Mouse (Mus musculus): Measurements from ENCODE around the gene Ppp2r3d.

Gene Ppp2r3d

DNA sequence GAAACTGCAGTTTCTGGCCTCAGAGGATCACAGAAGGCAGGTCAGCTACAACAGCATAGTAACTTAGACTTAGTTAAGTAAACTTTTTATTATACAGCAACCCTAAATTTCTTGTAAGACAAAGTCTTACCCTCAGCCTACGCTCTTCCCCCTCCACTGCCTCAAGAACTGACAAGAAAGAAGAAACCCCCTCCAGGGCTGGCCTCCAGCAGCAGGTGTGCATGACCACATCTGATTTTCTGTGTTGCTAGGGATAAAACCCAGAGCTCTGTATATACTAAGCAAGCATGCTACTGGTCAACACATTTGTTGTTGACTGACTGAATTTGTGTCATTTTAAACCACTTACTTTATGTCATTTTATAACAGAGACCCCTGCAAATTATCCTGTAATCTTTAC is 65.1 kb downstream of the Ppp2r3d start:
- no peak for ATAC-seq (ENCODE audit: low TSS enrichment)

DNA sequence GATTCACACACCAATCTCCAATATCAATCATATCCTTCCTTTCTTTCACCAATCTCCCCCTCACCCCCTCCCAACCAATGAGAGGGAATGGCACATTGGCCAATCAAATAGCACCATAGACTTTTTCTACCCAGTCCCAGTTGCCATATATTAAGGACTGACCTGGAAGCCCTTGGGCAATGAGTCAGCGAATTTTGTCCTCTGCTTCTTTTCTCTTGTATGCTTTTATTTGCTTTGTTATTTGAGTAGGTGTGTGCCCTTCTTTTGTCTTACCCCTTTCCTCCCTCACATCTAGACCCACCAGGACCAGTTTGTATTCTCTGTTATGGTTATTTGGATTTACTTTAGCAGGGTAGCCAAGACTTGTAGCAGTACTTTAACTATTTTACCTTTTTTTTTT is 68.1 kb downstream of the Ppp2r3d start:
- ATAC-seq (ENCODE audit: low TSS enrichment), result no peak
